Mouse (Mus musculus): ENCODE results near the gene Ctsa.

- TF ChIP-seq TAL1 (IDR thresholded peaks at IDR 0.05; ENCODE audit: low read length) = no peak
- no peak for TF ChIP-seq GATA1 (IDR thresholded peaks at IDR 0.05; ENCODE audit: low read length)
Observed at GRCm38 (mm10) chr2:164835164-164835563, 2.5 kb downstream of the Ctsa start.

All from erythroblast, embryonic 14.5 days (primary cell).